Mouse (Mus musculus): ENCODE data around the gene Gm20716. TPM values are rescaled to one million over a fixed set of nuclear protein-coding genes. Genes with fewer than 3 reads are reported as not detected.

The Gm20716 gene
- total RNA-seq (2014; rRNA removed) (42.9 and 47.9 TPM in 2 replicates), polyA plus RNA-seq (2015; fragmentation: Nextera tagmentation; extraction: Ambion mirVana) (9.1 and 16.3 TPM in 2 replicates)

GRCm38 (mm10) chr2:168230026-168230728 is at the start of gene Gm20716, which contains the start of the genes Dpm1 and Mocs3:
Gm20716 (minus strand) TSS chr2:168230364.
Dpm1 (minus strand) TSS chr2:168230591.
Mocs3 (plus strand) TSS chr2:168230622.
- Histone ChIP-seq H3K4me3 (ENCODE audit: low read depth, low read length) (peak within 1 kb of the TSS; percentile 72), H3K4me2 (ENCODE audit: low read depth) (peak within 1 kb of the TSS; percentile 96), H3K27me3 (ENCODE audit: insufficient read depth, low read length) (no peaks in the 10 kb centered on the region), H3K36me3 (ENCODE audit: insufficient read depth) (peaks cover 4% of the 10 kb centered on the region), H3K9ac (peak within 1 kb of the TSS; percentile 85), H3K9me3 (ENCODE audit: low read length) (no peaks in the 10 kb centered on the region), H3K27ac (ENCODE audit: low read depth, low read length) (peak within 1 kb of the TSS; percentile 96), H3K4me1 (ENCODE audit: insufficient read depth) (peaks cover 12% of the 10 kb centered on the region)
- TF ChIP-seq CTCF (IDR thresholded peaks at IDR 0.05; ENCODE audit: low read depth): no peak
- DNase-seq: peak; percentile 95
- ATAC-seq: peak; percentile 93
- under 1% methylated on average over 71 of the region's 73 CpGs for WGBS

GRCm38 (mm10) chr2:168274374-168274935 is 44.3 kb upstream of the Gm20716 start:
- ATAC-seq (no peak), DNase-seq (peak; percentile 74)
- no peak overlapping the region for H3K9ac ChIP-seq
- H3K4me3 ChIP-seq (ENCODE audit: low read depth, low read length): no peak overlapping the region
- H3K9me3 ChIP-seq (ENCODE audit: low read length): no peaks in the 10 kb centered on the region
- TF ChIP-seq CTCF (IDR thresholded peaks at IDR 0.05; ENCODE audit: low read depth): peak; percentile 86
- H3K4me2 ChIP-seq (ENCODE audit: low read depth): no peak overlapping the region
- H3K36me3 ChIP-seq (ENCODE audit: insufficient read depth): no peaks in the 10 kb centered on the region
- peaks cover 7% of the 10 kb centered on the region; the same call in 1 of the 2 replicates for H3K4me1 ChIP-seq (ENCODE audit: insufficient read depth)
- no peak overlapping the region for H3K27ac ChIP-seq (ENCODE audit: low read depth, low read length)
- H3K27me3 ChIP-seq (ENCODE audit: insufficient read depth, low read length): no peaks in the 10 kb centered on the region
- WGBS: 13% methylated on average over 11 of the region's 11 CpGs

- H3K4me2 ChIP-seq (ENCODE audit: low read depth): no peak overlapping the region
- H3K36me3 ChIP-seq (ENCODE audit: insufficient read depth): no peaks in the 10 kb centered on the region
- H3K9ac ChIP-seq: no peak overlapping the region
- H3K4me1 ChIP-seq (ENCODE audit: insufficient read depth): peaks cover 7% of the 10 kb centered on the region; the same call in 1 of the 2 replicates
- DNase-seq: no peak
- no peak overlapping the region for H3K4me3 ChIP-seq (ENCODE audit: low read depth, low read length)
- no peak for ATAC-seq
- H3K27ac ChIP-seq (ENCODE audit: low read depth, low read length): no peak overlapping the region
- no peaks in the 10 kb centered on the region for H3K9me3 ChIP-seq (ENCODE audit: low read length)
- TF ChIP-seq CTCF (IDR thresholded peaks at IDR 0.05; ENCODE audit: low read depth): no peak
- WGBS: 55% methylated on average over 9 of the region's 9 CpGs
- no peaks in the 10 kb centered on the region for H3K27me3 ChIP-seq (ENCODE audit: insufficient read depth, low read length)
Observed at GRCm38 (mm10) chr2:168273387-168273786, 43.2 kb upstream of the Gm20716 start.

- Histone ChIP-seq H3K27me3 (ENCODE audit: insufficient read depth, low read length) (no peaks in the 10 kb centered on the region), H3K36me3 (ENCODE audit: insufficient read depth) (0 out of 2 replicates have a peak, but pooled peaks cover 2% of the 10 kb centered on the region), H3K4me1 (ENCODE audit: insufficient read depth) (no peaks in the 10 kb centered on the region), H3K27ac (ENCODE audit: low read depth, low read length) (no peak overlapping the region), H3K9me3 (ENCODE audit: low read length) (no peaks in the 10 kb centered on the region), H3K4me3 (ENCODE audit: low read depth, low read length) (no peak overlapping the region), H3K9ac (no peak overlapping the region), H3K4me2 (ENCODE audit: low read depth) (no peak overlapping the region)
- WGBS: 47% methylated on average over 7 of the region's 7 CpGs
- DNase-seq (no peak), ATAC-seq (no peak)
- TF ChIP-seq CTCF (IDR thresholded peaks at IDR 0.05; ENCODE audit: low read depth): peak; percentile 54
Observed at GRCm38 (mm10) chr2:168268033-168268432, 37.9 kb upstream of the Gm20716 start.

GRCm38 (mm10) chr2:168260900-168261299 is 30.7 kb upstream of the Gm20716 start:
- no peaks in the 10 kb centered on the region for H3K27me3 ChIP-seq (ENCODE audit: insufficient read depth, low read length)
- DNase-seq (no peak), ATAC-seq (no peak)
- peaks cover 2% of the 10 kb centered on the region; the same call in 1 of the 2 replicates for H3K36me3 ChIP-seq (ENCODE audit: insufficient read depth)
- H3K27ac ChIP-seq (ENCODE audit: low read depth, low read length): no peak overlapping the region
- H3K4me1 ChIP-seq (ENCODE audit: insufficient read depth): no peaks in the 10 kb centered on the region
- WGBS: 89% methylated on average over 10 of the region's 10 CpGs
- H3K4me2 ChIP-seq (ENCODE audit: low read depth): no peak overlapping the region
- H3K9ac ChIP-seq: no peak overlapping the region
- H3K9me3 ChIP-seq (ENCODE audit: low read length): no peaks in the 10 kb centered on the region
- H3K4me3 ChIP-seq (ENCODE audit: low read depth, low read length): no peak overlapping the region
- TF ChIP-seq CTCF (IDR thresholded peaks at IDR 0.05; ENCODE audit: low read depth): no peak

GRCm38 (mm10) chr2:168260124-168260523 is 30.0 kb upstream of the Gm20716 start:
- Histone ChIP-seq H3K4me1 (ENCODE audit: insufficient read depth) (no peaks in the 10 kb centered on the region), H3K4me3 (ENCODE audit: low read depth, low read length) (no peak overlapping the region), H3K27me3 (ENCODE audit: insufficient read depth, low read length) (no peaks in the 10 kb centered on the region), H3K36me3 (ENCODE audit: insufficient read depth) (peaks cover 2% of the 10 kb centered on the region; the same call in 1 of the 2 replicates), H3K4me2 (ENCODE audit: low read depth) (no peak overlapping the region), H3K27ac (ENCODE audit: low read depth, low read length) (no peak overlapping the region), H3K9ac (no peak overlapping the region), H3K9me3 (ENCODE audit: low read length) (no peaks in the 10 kb centered on the region)
- ATAC-seq (no peak), DNase-seq (no peak)
- TF ChIP-seq CTCF (IDR thresholded peaks at IDR 0.05; ENCODE audit: low read depth): no peak
- WGBS: 88% methylated on average over 3 of the region's 3 CpGs

GRCm38 (mm10) chr2:168259046-168259445 is 28.9 kb upstream of the Gm20716 start:
- WGBS: 86% methylated on average over 8 of the region's 8 CpGs
- Histone ChIP-seq H3K9ac (no peak overlapping the region), H3K9me3 (ENCODE audit: low read length) (no peaks in the 10 kb centered on the region), H3K4me3 (ENCODE audit: low read depth, low read length) (no peak overlapping the region), H3K4me1 (ENCODE audit: insufficient read depth) (peaks cover under 1% of the 10 kb centered on the region; the same call in 1 of the 2 replicates), H3K36me3 (ENCODE audit: insufficient read depth) (peaks cover 2% of the 10 kb centered on the region; the same call in 1 of the 2 replicates), H3K27me3 (ENCODE audit: insufficient read depth, low read length) (no peaks in the 10 kb centered on the region), H3K4me2 (ENCODE audit: low read depth) (no peak overlapping the region), H3K27ac (ENCODE audit: low read depth, low read length) (no peak overlapping the region)
- no peak for ATAC-seq
- no peak for TF ChIP-seq CTCF (IDR thresholded peaks at IDR 0.05; ENCODE audit: low read depth)
- DNase-seq: no peak
